Mouse (Mus musculus): Measurements from ENCODE around the gene Car10.

DNA sequence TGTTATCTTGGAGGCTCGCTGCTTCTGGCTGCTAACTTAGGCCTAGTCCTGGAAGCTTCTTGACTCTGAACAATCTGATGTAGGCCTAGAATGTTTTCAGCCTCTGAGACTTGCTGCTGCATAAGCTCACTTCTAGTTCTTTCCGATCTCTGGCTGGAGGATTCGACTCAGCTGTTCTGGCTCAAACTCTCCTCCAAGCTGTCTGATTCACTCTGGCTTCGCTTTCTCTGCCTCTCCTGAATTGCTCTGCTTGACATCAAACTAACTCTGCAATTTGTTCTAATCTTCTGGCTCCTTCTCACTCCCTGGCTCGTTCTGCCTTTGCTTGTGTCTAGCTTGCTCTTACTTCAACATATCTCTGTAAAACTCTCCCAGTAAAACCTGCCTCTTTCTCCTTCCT lies 90.8 kb downstream of the Car10 start:
- TF ChIP-seq CTCF (IDR thresholded peaks at IDR 0.05; ENCODE audit: low read depth, low read length) (no peak), POLR2A (IDR thresholded peaks at IDR 0.05; ENCODE audit: borderline replicate concordance, low read depth, low read length) (no peak)

Data from bone marrow macrophage, adult 2 months (primary cell).